Mouse (Mus musculus) C2C12 (cell line): ENCODE results near the gene Adck1.

Experiments used
- CEBPB ChIP-seq: IDR thresholded peaks from one replicate; pipeline ENCODE4 v1.6.1; 2011; ENCODE audit warnings: low read depth, mild to moderate bottlenecking, control low read depth, moderate library complexity
- CTCF ChIP-seq: IDR thresholded peaks from one replicate; pipeline ENCODE4 v1.5.1; 2011; ENCODE audit not compliant: control insufficient read depth, insufficient read depth, insufficient read length
- MAX ChIP-seq: IDR thresholded peaks from one replicate; pipeline ENCODE4 v1.6.1; 2011; ENCODE audit warnings: mild to moderate bottlenecking, control low read depth
- MYOD1 ChIP-seq: IDR thresholded peaks from one replicate; pipeline ENCODE4 v1.6.1; 2011; ENCODE audit warnings: low read depth; ENCODE audit not compliant: control insufficient read depth, insufficient read length
- MYOG ChIP-seq: IDR thresholded peaks from one replicate; pipeline ENCODE4 v1.6.1; 2011; ENCODE audit not compliant: control insufficient read depth, insufficient read length; ENCODE audit errors: extremely low read depth
- USF1 ChIP-seq: IDR thresholded peaks from one replicate; pipeline ENCODE4 v1.6.1; 2011; ENCODE audit warnings: low read depth, mild to moderate bottlenecking, control low read depth, moderate library complexity

DNA sequence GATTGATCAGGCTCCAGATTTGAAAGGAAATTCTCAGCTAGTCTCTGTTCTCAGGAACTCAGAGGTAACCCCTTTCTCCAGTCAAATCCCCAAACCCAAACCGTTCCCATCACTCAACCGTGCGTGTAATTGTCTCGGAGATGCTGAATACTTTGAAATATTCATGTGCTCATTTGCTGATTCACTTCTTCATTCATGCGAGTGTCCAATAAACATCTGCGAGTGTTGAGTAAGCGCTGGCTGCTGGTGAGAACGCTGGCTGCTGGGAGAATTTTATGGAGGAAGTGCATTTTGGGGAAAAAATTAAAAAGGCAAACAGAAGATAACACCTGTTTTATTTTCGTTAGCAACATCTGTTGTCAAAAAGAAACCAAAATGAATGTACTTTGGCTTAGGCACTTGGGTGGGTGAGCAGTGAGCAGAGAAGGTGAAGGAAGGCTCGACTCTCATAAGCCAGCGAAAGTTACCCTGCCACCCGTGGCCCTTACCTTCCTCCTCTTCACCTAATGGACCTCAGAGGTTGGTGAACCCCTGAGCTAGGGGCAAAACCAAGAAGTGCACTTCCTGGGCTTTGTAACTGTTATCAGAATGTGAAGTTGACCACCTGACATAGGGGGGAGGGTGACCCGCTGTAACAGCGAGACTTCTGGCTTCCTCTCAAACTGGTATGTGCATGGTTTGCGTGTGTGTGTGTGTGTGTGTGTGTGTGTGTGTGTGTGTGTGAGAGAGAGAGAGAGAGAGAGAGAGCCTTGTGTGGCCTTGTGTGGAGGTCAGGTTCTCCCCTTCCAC lies 76.8 kb downstream of the Adck1 start:
- no peak for TF ChIP-seq CTCF
- TF ChIP-seq USF1: no peak
- no peak for TF ChIP-seq MAX
- no peak for TF ChIP-seq MYOD1
- TF ChIP-seq MYOG: no peak
- no peak for TF ChIP-seq CEBPB
